Mouse (Mus musculus) stomach, postnatal 0 days (tissue): ENCODE measurements around the gene Crygd. TPM values are rescaled to one million over a fixed set of nuclear protein-coding genes. Genes with fewer than 3 reads are reported as not detected.

ENCODE experiments used
- ATAC-seq: fragments of 200-750 bp; cut with Nextera tagmentation; 2 replicates; pipeline ENCODE4 v1.8.0; 2017; ENCODE audit not compliant: low FRiP score, low TSS enrichment
- DNase-seq: peaks from one replicate; pipeline ENCODE4 v3.0.0-alpha.2; 2016; ENCODE audit warnings: low spot score
- H3K27ac ChIP-seq: fragments of 300-500 bp; sonication (generic); replicated peaks from 2 replicates; pipeline ENCODE4 v1.5.1; 2014; ENCODE audit warnings: mild to moderate bottlenecking, control low read depth
- H3K27me3 ChIP-seq: fragments of 300-500 bp; sonication (generic); 2 replicates; pipeline ENCODE4 v1.6.1; 2014; ENCODE audit warnings: low read length; ENCODE audit not compliant: control insufficient read depth, insufficient read depth
- H3K36me3 ChIP-seq: fragments of 300-500 bp; sonication (generic); 2 replicates; pipeline ENCODE4 v1.6.1; 2014; ENCODE audit warnings: low read length, mixed read lengths; ENCODE audit not compliant: control insufficient read depth, insufficient read depth
- H3K4me1 ChIP-seq: fragments of 300-500 bp; sonication (generic); replicated peaks from 2 replicates; pipeline ENCODE4 v1.6.1; 2014; ENCODE audit warnings: antibody characterized with exemption; ENCODE audit not compliant: control insufficient read depth, insufficient read depth
- H3K4me2 ChIP-seq: fragments of 300-500 bp; sonication (generic); replicated peaks from 2 replicates; pipeline ENCODE4 v1.6.1; 2014; ENCODE audit warnings: low read depth, mild to moderate bottlenecking, control low read depth, moderate library complexity
- H3K4me3 ChIP-seq: fragments of 300-500 bp; sonication (generic); 2 replicates; pipeline ENCODE4 v1.5.1; 2014; ENCODE audit warnings: low read depth, low read length, control low read depth
- H3K9ac ChIP-seq: fragments of 300-500 bp; sonication (generic); 2 replicates; pipeline ENCODE4 v1.6.1; 2014; ENCODE audit warnings: mild to moderate bottlenecking, low read length, control low read depth, mixed read lengths
- H3K9me3 ChIP-seq: fragments of 300-500 bp; sonication (generic); 2 replicates; pipeline ENCODE4 v1.6.1; 2016; ENCODE audit warnings: low read length; ENCODE audit not compliant: control insufficient read depth
- CTCF ChIP-seq: IDR thresholded peaks from 2 replicates; pipeline ENCODE4 v1.5.1; 2016; ENCODE audit warnings: antibody characterized with exemption, low read depth, mild to moderate bottlenecking, moderate library complexity
- EP300 ChIP-seq: optimal IDR thresholded peaks from 2 replicates; pipeline ENCODE3; 2016; ENCODE audit warnings: antibody characterized with exemption
- WGBS: fragments of 180-500 bp; shearing (Covaris S2); extraction: QIAGEN DNeasy Blood & Tissue Kit; methylation state at CpG from one replicate; pipeline ENCODE4 v1.1.7; 2014; 5-methylcytosine and 5-hydroxymethylcytosine counted together
- polyA plus RNA-seq: library from polyadenylated mRNA; unstranded; fragments of >200 nt; fragmentation: Nextera tagmentation; extraction: Ambion mirVana; gene quantifications from 2 replicates; pipeline ENCODE4 v1.2.1, GENCODE M21; 2015

The Crygd gene
- polyA plus RNA-seq, 1 experiment from 2014 or later = not detected

DNA sequence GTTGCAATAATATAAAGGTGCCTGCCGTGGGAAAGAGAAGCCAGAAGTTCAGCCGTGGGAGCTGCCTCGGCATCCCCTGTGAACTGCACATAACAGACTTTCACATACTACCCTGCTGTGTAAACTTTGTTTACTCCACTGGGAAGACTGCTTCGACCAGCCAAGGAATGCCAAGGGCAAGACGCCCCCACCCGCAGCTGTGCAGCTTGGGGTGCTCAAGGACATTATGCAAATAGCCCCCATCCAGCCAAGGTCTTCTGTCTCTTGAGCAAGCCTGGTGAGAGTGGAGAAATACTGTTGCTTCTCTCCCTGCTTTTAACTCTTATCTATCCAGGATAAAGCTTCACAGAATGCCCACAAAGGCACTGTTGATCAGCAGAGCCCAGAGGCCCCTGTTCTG lies 22.4 kb downstream of the Crygd start:
- Histone ChIP-seq H3K27ac (no peak overlapping the region), H3K4me1 (no peaks in the 10 kb centered on the region), H3K27me3 (no peaks in the 10 kb centered on the region), H3K36me3 (no peaks in the 10 kb centered on the region), H3K4me3 (no peak overlapping the region), H3K9me3 (no peaks in the 10 kb centered on the region), H3K9ac (no peak overlapping the region), H3K4me2 (no peak overlapping the region)
- 65% methylated on average over 6 of the region's 6 CpGs for WGBS
- TF ChIP-seq CTCF (no peak), EP300 (no peak)
- no peak for DNase-seq
- no peak for ATAC-seq

DNA sequence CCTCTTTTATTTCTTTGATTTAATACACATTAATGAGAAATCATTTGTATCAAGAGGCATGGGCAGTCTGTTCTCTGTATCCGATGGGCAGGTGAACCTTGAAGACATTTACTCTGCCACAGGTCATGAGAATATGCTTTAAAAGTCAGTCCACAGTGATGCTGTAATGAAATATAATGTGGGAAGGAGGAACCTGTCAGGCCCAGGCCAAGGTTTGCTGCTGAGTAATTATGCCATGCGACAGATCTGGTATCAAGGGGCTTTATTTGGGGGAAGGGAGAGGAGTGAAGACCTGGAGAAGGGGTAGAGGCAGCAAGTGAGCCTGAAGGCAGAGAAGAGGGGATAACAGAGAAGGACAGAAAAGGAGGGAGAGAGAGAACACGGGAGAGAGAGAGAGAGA lies 23.6 kb downstream of the Crygd start:
- Histone ChIP-seq H3K36me3 (no peaks in the 10 kb centered on the region), H3K9me3 (no peaks in the 10 kb centered on the region), H3K4me3 (no peak overlapping the region), H3K27me3 (no peaks in the 10 kb centered on the region), H3K27ac (no peak overlapping the region), H3K9ac (no peak overlapping the region), H3K4me1 (no peaks in the 10 kb centered on the region), H3K4me2 (no peak overlapping the region)
- DNase-seq (no peak), ATAC-seq (no peak)
- 78% methylated on average over 3 of the region's 3 CpGs for WGBS
- TF ChIP-seq CTCF (no peak), EP300 (no peak)

DNA sequence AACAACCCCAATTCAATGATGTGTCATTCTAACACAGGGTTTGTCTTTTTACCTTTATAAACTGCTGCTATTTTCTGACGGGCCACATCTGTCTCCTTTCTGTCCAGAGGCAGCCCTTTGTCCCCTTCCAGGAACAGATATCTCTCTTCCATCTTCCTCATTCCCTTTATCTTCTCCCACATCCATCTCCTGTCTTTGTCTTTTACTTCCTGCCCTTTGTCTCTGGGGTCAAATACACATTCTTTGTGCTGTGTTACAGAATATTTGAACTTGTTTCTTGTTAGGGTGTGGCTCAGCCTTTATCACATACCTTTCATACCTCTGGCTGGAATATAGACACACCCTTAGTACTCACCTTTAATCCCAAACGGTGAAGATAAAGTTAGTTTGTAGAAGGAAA lies 25.7 kb downstream of the Crygd start:
- H3K4me1 ChIP-seq = no peaks in the 10 kb centered on the region
- no peak for TF ChIP-seq CTCF
- TF ChIP-seq EP300 = no peak
- H3K9me3 ChIP-seq = no peaks in the 10 kb centered on the region
- H3K27ac ChIP-seq = no peak overlapping the region
- WGBS = 39% methylated on average over 2 of the region's 2 CpGs
- ATAC-seq = no peak
- no peak overlapping the region for H3K9ac ChIP-seq
- H3K4me3 ChIP-seq = no peak overlapping the region
- H3K4me2 ChIP-seq = no peak overlapping the region
- no peaks in the 10 kb centered on the region for H3K27me3 ChIP-seq
- no peak for DNase-seq
- no peaks in the 10 kb centered on the region for H3K36me3 ChIP-seq

DNA sequence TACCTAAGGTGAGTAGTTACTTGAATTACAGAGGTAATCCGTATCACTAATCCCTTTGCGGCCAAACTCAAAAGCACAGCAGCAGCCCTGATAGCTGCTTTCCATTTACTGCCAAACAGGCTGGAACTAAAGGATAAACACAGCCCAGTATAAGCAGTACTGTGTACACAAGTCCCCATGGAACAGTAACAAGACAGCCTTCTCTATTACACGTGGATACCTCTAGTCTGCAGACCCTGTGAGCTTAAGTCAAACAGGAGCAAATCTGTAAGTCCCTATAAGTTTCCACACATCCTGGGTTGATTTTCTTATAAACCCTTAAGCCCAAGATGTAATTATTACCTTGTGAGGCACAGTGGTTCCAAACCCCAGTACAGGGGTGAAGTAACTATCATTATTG lies 27.7 kb downstream of the Crygd start:
- ATAC-seq (no peak), DNase-seq (no peak)
- TF ChIP-seq EP300 (no peak), CTCF (no peak)

DNA sequence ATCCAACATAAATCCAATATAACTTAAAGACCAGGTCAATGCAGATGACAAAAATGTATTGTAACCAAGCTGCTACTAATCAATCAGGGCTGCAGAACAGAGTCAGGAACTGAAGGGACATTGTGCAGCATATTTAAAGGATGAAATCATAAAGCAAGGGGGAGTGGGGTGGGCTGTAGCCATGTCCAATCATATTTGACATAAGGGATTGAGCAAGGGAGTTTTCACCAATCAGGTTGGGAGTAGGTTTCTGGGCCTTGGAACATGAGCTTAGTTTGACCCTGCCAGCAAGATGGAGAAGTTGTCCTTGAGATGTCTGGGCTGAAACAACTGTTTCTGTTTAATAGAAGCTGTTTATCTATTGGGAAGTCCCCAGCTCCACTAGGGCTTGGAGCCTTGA lies 30.6 kb downstream of the Crygd start, which contains the start of gene Akr1cl:
Gene Akr1cl (minus strand): TSS at position 119 of the 400 bp plus-strand sequence.
- Histone ChIP-seq H3K4me1 (no peaks in the 10 kb centered on the region), H3K4me2 (no peak within 1 kb of the TSS), H3K4me3 (no peak within 1 kb of the TSS), H3K9me3 (no peaks in the 10 kb centered on the region), H3K9ac (no peak within 1 kb of the TSS), H3K27me3 (no peaks in the 10 kb centered on the region), H3K36me3 (no peaks in the 10 kb centered on the region), H3K27ac (no peak within 1 kb of the TSS)
- DNase-seq (no peak), ATAC-seq (no peak)
- TF ChIP-seq EP300 = no peak
- no peak for TF ChIP-seq CTCF

More for the DNA sequence above, 27.7 kb downstream of the Crygd start:
- Histone ChIP-seq H3K4me2 (no peak overlapping the region), H3K36me3 (no peaks in the 10 kb centered on the region), H3K27me3 (no peaks in the 10 kb centered on the region), H3K4me1 (no peaks in the 10 kb centered on the region), H3K9me3 (no peaks in the 10 kb centered on the region), H3K9ac (no peak overlapping the region), H3K4me3 (no peak overlapping the region), H3K27ac (no peak overlapping the region)
- WGBS = 9% methylated on average over 3 of the region's 3 CpGs

DNA sequence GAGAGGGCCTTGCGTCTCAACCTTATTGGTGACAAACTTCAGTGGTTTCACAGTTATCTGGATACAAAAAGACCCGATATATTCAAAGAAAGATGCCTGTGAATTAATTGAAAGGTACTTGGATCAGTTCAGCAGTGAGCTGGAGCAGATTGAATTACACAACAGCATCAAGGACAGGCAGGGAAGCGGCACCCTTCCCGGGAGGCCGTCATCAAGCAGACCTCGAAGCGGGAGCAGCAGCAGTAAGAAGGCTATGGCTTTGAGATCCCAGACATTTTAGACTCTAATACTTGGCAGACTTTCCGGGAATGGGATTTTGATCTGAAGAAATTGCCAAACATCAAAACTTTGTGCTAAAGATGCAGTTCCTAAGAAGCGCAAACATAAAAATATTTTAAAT lies 35.0 kb downstream of the Crygd start:
- Histone ChIP-seq H3K36me3 (no peaks in the 10 kb centered on the region), H3K27ac (no peak overlapping the region), H3K4me3 (no peak overlapping the region), H3K9me3 (no peaks in the 10 kb centered on the region), H3K9ac (no peak overlapping the region), H3K4me2 (no peak overlapping the region), H3K27me3 (no peaks in the 10 kb centered on the region), H3K4me1 (no peaks in the 10 kb centered on the region)
- DNase-seq (no peak), ATAC-seq (no peak)
- TF ChIP-seq CTCF (no peak), EP300 (no peak)
- WGBS = 72% methylated on average over 9 of the region's 9 CpGs
